Mouse (Mus musculus) heart, embryonic 14.5 days (tissue): ENCODE results near the gene Cacna1c. TPM values are rescaled to one million over a fixed set of nuclear protein-coding genes. Genes with fewer than 3 reads are reported as not detected.

ENCODE experiments used
- ATAC-seq: fragments of 200-750 bp; cut with Nextera tagmentation; 2 replicates; pipeline ENCODE4 v1.8.0; 2017; ENCODE audit warnings: low read depth, moderate TSS enrichment; ENCODE audit not compliant: insufficient number of reproducible peaks, insufficient read depth, low FRiP score
- H3K27ac ChIP-seq, 2 experiments: fragments of 200-500 bp in 1 of 2; fragments of 300-500 bp in 1 of 2; sonication (generic) in 1 of 2; replicated peaks in 1 of 2; 2 replicates each; pipeline ENCODE4 v1.5.1; 2012 to 2014; ENCODE audit warnings: low read depth in 2 of 2, low read length in 2 of 2, control low read depth in 1 of 2, mild to moderate bottlenecking in 1 of 2, mixed read lengths in 1 of 2; ENCODE audit not compliant: control insufficient read depth in 1 of 2, insufficient read depth in 1 of 2
- H3K27me3 ChIP-seq: fragments of 300-500 bp; sonication (generic); 2 replicates; pipeline ENCODE4 v1.6.1; 2014; ENCODE audit warnings: mild to moderate bottlenecking, low read length, control low read depth; ENCODE audit not compliant: control insufficient read depth, insufficient read depth
- H3K36me3 ChIP-seq: fragments of 300-500 bp; sonication (generic); 2 replicates; pipeline ENCODE4 v1.6.1; 2014; ENCODE audit warnings: mild to moderate bottlenecking, control low read depth, low read length, mixed read lengths; ENCODE audit not compliant: control insufficient read depth, insufficient read depth
- H3K4me1 ChIP-seq, 2 experiments: fragments of 200-500 bp in 1 of 2; fragments of 300-500 bp in 1 of 2; sonication (generic) in 1 of 2; 2 replicates each; pipeline ENCODE4 v1.6.1; 2012 to 2014; ENCODE audit warnings: low read length in 2 of 2, control low read depth in 1 of 2, mixed read lengths in 1 of 2; ENCODE audit not compliant: control insufficient read depth in 2 of 2, insufficient read depth in 2 of 2
- H3K4me2 ChIP-seq: fragments of 300-500 bp; sonication (generic); 2 replicates; pipeline ENCODE4 v1.6.1; 2014; ENCODE audit warnings: mild to moderate bottlenecking, low read length
- H3K4me3 ChIP-seq, 2 experiments: fragments of 200-500 bp in 1 of 2; fragments of 300-500 bp in 1 of 2; sonication (generic) in 1 of 2; 2 replicates each; pipeline ENCODE4 v1.5.1; 2012 to 2014; ENCODE audit warnings: low read length in 2 of 2, mild to moderate bottlenecking in 2 of 2, control low read depth in 1 of 2, low read depth in 1 of 2, moderate library complexity in 1 of 2; ENCODE audit not compliant: control insufficient read depth in 1 of 2, insufficient read depth in 1 of 2
- H3K9ac ChIP-seq: fragments of 300-500 bp; sonication (generic); 2 replicates; pipeline ENCODE4 v1.6.1; 2014; ENCODE audit warnings: mild to moderate bottlenecking, low read length
- H3K9me3 ChIP-seq: fragments of 300-500 bp; sonication (generic); 2 replicates; pipeline ENCODE4 v1.6.1; 2016; ENCODE audit warnings: low read length, control low read depth; ENCODE audit not compliant: control insufficient read depth
- WGBS: fragments of 180-500 bp; shearing (Covaris S2); extraction: QIAGEN DNeasy Blood & Tissue Kit; methylation state at CpG from one replicate; pipeline ENCODE4 v1.1.7; 2014; 5-methylcytosine and 5-hydroxymethylcytosine counted together
- polyA plus RNA-seq: library from polyadenylated mRNA; unstranded; fragments of >200 nt; fragmentation: Nextera tagmentation; extraction: Ambion mirVana; gene quantifications from 2 replicates; pipeline ENCODE4 v1.2.1, GENCODE M21; 2014

The Cacna1c gene
- polyA plus RNA-seq, 1 experiment from 2014 or later, result 60.9 TPM

GRCm38 (mm10) chr6:119057076-119057479, 139.1 kb downstream of the Cacna1c start:
- Histone ChIP-seq H3K36me3 (peaks cover 47% of the 10 kb centered on the region), H3K27ac (peak overlapping the region in 1 of 2 experiments; percentile 49; a peak in 2 of 4 replicates), H3K4me2 (no peak overlapping the region), H3K27me3 (no peaks in the 10 kb centered on the region), H3K9ac (no peak overlapping the region), H3K4me3 (no peak overlapping the region), H3K9me3 (no peaks in the 10 kb centered on the region), H3K4me1 (peaks cover 43 to 72% of the 10 kb centered on the region in 2 experiments)
- 47% methylated on average over 15 of the region's 15 CpGs for WGBS
- ATAC-seq, result peak; percentile 27; the same call in 1 of the 2 replicates

GRCm38 (mm10) chr6:119052801-119053200, 143.4 kb downstream of the Cacna1c start:
- ATAC-seq, result no peak
- Histone ChIP-seq H3K4me1 (peaks cover 27 to 51% of the 10 kb centered on the region in 2 experiments), H3K9ac (no peak overlapping the region), H3K27ac (peak overlapping the region; percentile 30 to 34; a peak in 3 of 4 replicates), H3K4me2 (0 out of 2 replicates have a peak overlapping the region, but pooled peaks have one; percentile 11), H3K36me3 (peaks cover 59% of the 10 kb centered on the region), H3K27me3 (no peaks in the 10 kb centered on the region), H3K4me3 (no peak overlapping the region), H3K9me3 (no peaks in the 10 kb centered on the region)
- 66% methylated on average over 10 of the region's 10 CpGs for WGBS

- peak overlapping the region; percentile 37 to 43; a peak in 3 of 4 replicates for H3K27ac ChIP-seq
- WGBS, result 53% methylated on average over 15 of the region's 15 CpGs
- H3K4me1 ChIP-seq, result peaks cover 26 to 47% of the 10 kb centered on the region in 2 experiments
- H3K4me3 ChIP-seq, result no peak overlapping the region
- no peaks in the 10 kb centered on the region for H3K9me3 ChIP-seq
- no peaks in the 10 kb centered on the region for H3K27me3 ChIP-seq
- peaks cover 59% of the 10 kb centered on the region for H3K36me3 ChIP-seq
- H3K9ac ChIP-seq, result no peak overlapping the region
- no peak overlapping the region for H3K4me2 ChIP-seq
- no peak for ATAC-seq
Measured at GRCm38 (mm10) chr6:119052366-119052765, 143.9 kb downstream of the Cacna1c start.

GRCm38 (mm10) chr6:119051721-119052120, 144.5 kb downstream of the Cacna1c start:
- no peak for ATAC-seq
- peak overlapping the region; percentile 4 to 43; a peak in 2 of 4 replicates for H3K27ac ChIP-seq
- no peak overlapping the region for H3K4me2 ChIP-seq
- no peak overlapping the region for H3K9ac ChIP-seq
- H3K9me3 ChIP-seq, result no peaks in the 10 kb centered on the region
- H3K4me1 ChIP-seq, result peaks cover 21 to 41% of the 10 kb centered on the region in 2 experiments
- H3K36me3 ChIP-seq, result peaks cover 55% of the 10 kb centered on the region
- no peaks in the 10 kb centered on the region for H3K27me3 ChIP-seq
- 33% methylated on average over 2 of the region's 2 CpGs for WGBS
- H3K4me3 ChIP-seq, result no peak overlapping the region

DNA sequence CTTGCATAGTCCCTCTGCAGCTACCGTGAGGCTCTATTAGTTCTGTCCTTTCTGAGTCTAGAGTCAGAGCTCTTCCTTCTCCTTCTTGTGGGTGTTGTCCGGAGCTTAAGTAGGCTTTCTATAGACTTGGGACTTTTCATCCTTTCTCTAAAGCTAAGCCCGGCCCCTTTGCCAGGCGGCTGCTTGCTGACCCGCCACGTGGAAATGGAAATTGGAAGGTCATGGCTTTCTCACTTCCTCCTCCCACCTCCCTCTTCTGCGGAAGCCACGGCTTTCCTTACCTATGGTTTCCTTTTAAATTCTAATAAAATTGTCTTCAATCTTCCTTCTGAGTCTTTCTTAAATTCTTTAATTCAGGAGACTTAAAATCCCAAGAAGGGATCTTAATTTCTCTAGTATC, 148.9 kb downstream of the Cacna1c start:
- 73% methylated on average over 8 of the region's 8 CpGs for WGBS
- no peaks in the 10 kb centered on the region for H3K27me3 ChIP-seq
- peaks cover 15% of the 10 kb centered on the region for H3K36me3 ChIP-seq
- no peak overlapping the region for H3K4me3 ChIP-seq
- no peak for ATAC-seq
- H3K27ac ChIP-seq, result no peak overlapping the region
- H3K9ac ChIP-seq, result no peak overlapping the region
- no peak overlapping the region for H3K4me2 ChIP-seq
- no peaks in the 10 kb centered on the region for H3K9me3 ChIP-seq
- peaks cover 34 to 51% of the 10 kb centered on the region in 2 experiments for H3K4me1 ChIP-seq

- no peak for ATAC-seq
- H3K4me1 ChIP-seq, result peaks cover 41 to 58% of the 10 kb centered on the region in 2 experiments
- peaks cover 12% of the 10 kb centered on the region for H3K36me3 ChIP-seq
- 48% methylated on average over 7 of the region's 7 CpGs for WGBS
- H3K27ac ChIP-seq, result no peak overlapping the region; a peak in 1 of 4 replicates
- no peaks in the 10 kb centered on the region for H3K9me3 ChIP-seq
- H3K9ac ChIP-seq, result no peak overlapping the region
- no peak overlapping the region for H3K4me3 ChIP-seq
- H3K4me2 ChIP-seq, result no peak overlapping the region
- no peaks in the 10 kb centered on the region for H3K27me3 ChIP-seq
Measured at GRCm38 (mm10) chr6:119045498-119045897, 150.7 kb downstream of the Cacna1c start.

DNA sequence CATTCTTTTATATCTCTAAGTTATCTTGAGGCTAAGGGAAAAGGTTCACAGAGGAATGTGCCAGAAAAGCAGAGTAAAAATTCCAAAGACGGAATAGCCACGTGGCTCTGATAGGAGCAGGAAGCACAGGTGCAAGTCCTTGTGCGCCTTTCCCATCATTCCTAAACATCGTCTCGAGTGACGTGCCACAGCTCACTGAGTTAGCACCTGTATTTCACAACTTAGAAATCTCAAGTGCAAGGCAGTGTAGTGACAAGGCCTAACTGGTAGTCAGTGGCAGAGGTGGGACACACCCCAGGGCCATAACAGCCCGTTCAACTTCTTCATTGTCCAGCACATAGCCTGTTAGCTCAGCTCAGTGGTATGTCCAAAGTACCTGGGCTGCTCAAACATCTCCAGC, 152.1 kb downstream of the Cacna1c start:
- 21% methylated on average over 7 of the region's 7 CpGs for WGBS
- peaks cover 49 to 71% of the 10 kb centered on the region in 2 experiments for H3K4me1 ChIP-seq
- H3K27me3 ChIP-seq, result no peaks in the 10 kb centered on the region
- no peak overlapping the region for H3K4me3 ChIP-seq
- H3K4me2 ChIP-seq, result no peak overlapping the region
- H3K27ac ChIP-seq, result peak overlapping the region in 1 of 2 experiments; percentile 53; a peak in 1 of 4 replicates
- H3K36me3 ChIP-seq, result peaks cover 12% of the 10 kb centered on the region
- no peak overlapping the region for H3K9ac ChIP-seq
- no peak for ATAC-seq
- no peaks in the 10 kb centered on the region for H3K9me3 ChIP-seq

DNA sequence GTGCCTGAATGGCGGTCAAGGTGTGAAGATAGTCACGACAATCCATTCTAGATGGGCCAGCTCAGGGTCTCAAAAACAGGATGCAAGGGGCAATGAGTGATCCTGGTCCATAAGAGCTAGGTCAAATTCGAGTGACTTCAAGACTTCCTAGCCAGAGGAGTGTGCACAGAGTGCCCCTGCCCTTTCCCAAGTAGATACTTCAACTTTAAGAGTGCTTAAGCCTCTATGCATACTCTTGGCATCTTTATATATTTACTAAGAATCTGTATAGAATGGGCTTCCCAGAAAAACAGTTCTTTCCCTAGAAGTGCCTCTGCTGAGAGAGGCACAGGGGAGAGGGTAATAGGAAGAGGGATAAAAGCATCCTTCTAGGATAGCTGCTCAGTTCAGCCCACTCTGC, 153.4 kb downstream of the Cacna1c start:
- H3K27ac ChIP-seq, result no peak overlapping the region
- H3K4me1 ChIP-seq, result peaks cover 52 to 85% of the 10 kb centered on the region in 2 experiments
- no peak overlapping the region for H3K4me2 ChIP-seq
- no peaks in the 10 kb centered on the region for H3K9me3 ChIP-seq
- H3K27me3 ChIP-seq, result no peaks in the 10 kb centered on the region
- ATAC-seq, result no peak
- no peaks in the 10 kb centered on the region; the same call in 1 of the 2 replicates for H3K36me3 ChIP-seq
- WGBS, result 75% methylated on average over 3 of the region's 3 CpGs
- no peak overlapping the region for H3K9ac ChIP-seq
- no peak overlapping the region for H3K4me3 ChIP-seq
